Mouse (Mus musculus) heart, adult 2 months (tissue): ENCODE data around the gene Wdr60. TPM values are rescaled to one million over a fixed set of nuclear protein-coding genes. Genes with fewer than 3 reads are reported as not detected.

Experiments
- DNase-seq, 2 experiments: peaks; one replicate each; pipeline ENCODE4 v3.0.0; 2021
- H3K27ac ChIP-seq: fragments of 200-600 bp; 2 replicates; pipeline ENCODE4 v1.8.1; 2022
- H3K27me3 ChIP-seq: fragments of 200-500 bp; 2 replicates; pipeline ENCODE4 v1.6.1; 2012; ENCODE audit warnings: mild to moderate bottlenecking, low read length, inconsistent platforms, mixed read lengths; ENCODE audit not compliant: control insufficient read depth, insufficient read depth
- H3K36me3 ChIP-seq: fragments of 200-500 bp; 2 replicates; pipeline ENCODE4 v1.6.1; 2012; ENCODE audit warnings: low read length, inconsistent platforms; ENCODE audit not compliant: control insufficient read depth, insufficient read depth
- H3K4me1 ChIP-seq: fragments of 200-500 bp; 2 replicates; pipeline ENCODE4 v1.6.1; 2011; ENCODE audit warnings: low read length; ENCODE audit not compliant: control insufficient read depth, insufficient read depth
- H3K4me3 ChIP-seq: fragments of 200-600 bp; 2 replicates; pipeline ENCODE4 v1.8.1; 2022
- H3K79me2 ChIP-seq: fragments of 200-500 bp; replicated peaks from 2 replicates; pipeline ENCODE4 v1.6.1; 2012; ENCODE audit warnings: mild to moderate bottlenecking, inconsistent platforms, low read length, moderate library complexity, mixed read lengths; ENCODE audit not compliant: control insufficient read depth, insufficient read depth
- H3K9ac ChIP-seq: fragments of 200-500 bp; 2 replicates; pipeline ENCODE4 v1.6.1; 2012; ENCODE audit warnings: low read depth, mild to moderate bottlenecking, control low read depth, inconsistent platforms, low read length, mixed read lengths
- CTCF ChIP-seq: fragments of 200-600 bp; IDR thresholded peaks from 2 replicates; pipeline ENCODE4 v1.8.1; 2022; ENCODE audit warnings: antibody characterized with exemption, mild to moderate bottlenecking, moderate library complexity
- EP300 ChIP-seq: fragments of 200-500 bp; IDR thresholded peaks from 2 replicates; pipeline ENCODE4 v1.6.1; 2011; ENCODE audit warnings: low read depth, low read length, control low read depth; ENCODE audit not compliant: insufficient read depth
- POLR2A ChIP-seq: fragments of 200-500 bp; IDR thresholded peaks from 2 replicates; pipeline ENCODE4 v1.6.1; 2011; ENCODE audit warnings: mild to moderate bottlenecking, low read depth, low read length, control low read depth; ENCODE audit not compliant: insufficient read depth
- WGBS: fragments of 180-500 bp; shearing (Covaris S2); methylation state at CpG from one replicate; pipeline ENCODE4 v1.1.7; 2018; 5-methylcytosine and 5-hydroxymethylcytosine counted together
- intact Hi-C: fragments of 180-260 bp; cut with DNase I; formaldehyde crosslinking; loops from one replicate; pipeline ENCODE4 v1.15.1; 2025
- polyA plus RNA-seq: library from polyadenylated mRNA; depleted of rRNA; stranded (reverse); fragments of >200 nt; gene quantifications from 2 replicates; pipeline ENCODE4 v1.2.3, GENCODE M21; 2012
- total RNA-seq, 2 experiments: library from RNA; stranded (reverse); gene quantifications; 2 replicates each; pipeline ENCODE4 v1.2.3; 2021

The Wdr60 gene
- total and polyA plus RNA-seq, 3 experiments: 2.3 to 2.4 (median 2.4) TPM

- Histone ChIP-seq H3K4me1 (peaks cover 2% of the 10 kb centered on the region), H3K79me2 (no peaks in the 10 kb centered on the region), H3K9ac (no peak overlapping the region), H3K4me3 (no peak overlapping the region), H3K27ac (no peak overlapping the region), H3K36me3 (peaks cover 3% of the 10 kb centered on the region; the same call in 1 of the 2 replicates), H3K27me3 (no peaks in the 10 kb centered on the region)
- WGBS: 73% methylated on average over 3 of the region's 3 CpGs
- intact Hi-C loops: loop anchor here (5.0 kb wide), 1 partner anchor 386 kb away; no protein-coding TSS in a partner anchor
- TF ChIP-seq CTCF: no peak
- no peak for TF ChIP-seq POLR2A
- no peak for TF ChIP-seq EP300
- DNase-seq: no peak
Observed at GRCm38 (mm10) chr12:116236658-116237057, 26.2 kb downstream of the Wdr60 start.

- WGBS: 72% methylated on average over 4 of the region's 4 CpGs
Observed at GRCm38 (mm10) chr12:116235356-116235755, 27.5 kb downstream of the Wdr60 start.

DNA sequence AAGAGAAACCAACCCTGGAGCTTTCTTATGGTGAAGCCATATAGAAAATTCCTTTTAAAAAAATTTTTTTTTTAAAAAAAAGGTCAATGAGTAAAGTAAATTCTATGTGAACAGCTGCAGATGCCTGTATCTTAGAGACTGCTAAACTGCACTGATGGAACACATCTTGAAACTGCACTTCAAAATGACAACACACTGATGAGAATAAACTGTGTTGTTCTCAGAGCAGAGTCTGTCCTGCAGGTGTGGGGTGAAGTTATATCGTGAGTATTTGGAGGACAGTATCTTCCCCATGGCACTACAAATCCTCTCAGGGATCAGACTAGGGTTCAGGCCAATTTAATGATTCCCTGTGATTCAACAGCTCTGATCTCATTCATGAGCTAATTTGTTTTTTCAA lies 30.8 kb downstream of the Wdr60 start:
- 67% methylated on average over 1 of the region's 1 CpGs for WGBS
- Histone ChIP-seq H3K27me3 (no peaks in the 10 kb centered on the region), H3K27ac (peak overlapping the region; percentile 50), H3K4me1 (peaks cover 5% of the 10 kb centered on the region), H3K79me2 (no peaks in the 10 kb centered on the region), H3K9ac (no peak overlapping the region), H3K4me3 (no peak overlapping the region), H3K36me3 (peaks cover 6% of the 10 kb centered on the region)
- DNase-seq: no peak
- intact Hi-C loops: no loop called here
- TF ChIP-seq POLR2A (no peak), CTCF (no peak), EP300 (no peak)

More at GRCm38 (mm10) chr12:116235356-116235755, 27.5 kb downstream of the Wdr60 start:
- no peak overlapping the region for H3K9ac ChIP-seq
- TF ChIP-seq CTCF (peak; percentile 62), EP300 (no peak)
- H3K79me2 ChIP-seq: no peaks in the 10 kb centered on the region
- H3K27me3 ChIP-seq: no peaks in the 10 kb centered on the region
- H3K4me3 ChIP-seq: no peak overlapping the region
- no peak overlapping the region for H3K27ac ChIP-seq
- no peak for DNase-seq
- H3K36me3 ChIP-seq: peaks cover 6% of the 10 kb centered on the region
- H3K4me1 ChIP-seq: peaks cover 5% of the 10 kb centered on the region
- intact Hi-C loops: loop anchor here (5.0 kb wide), 1 partner anchor 387 kb away; no protein-coding TSS in a partner anchor

DNA sequence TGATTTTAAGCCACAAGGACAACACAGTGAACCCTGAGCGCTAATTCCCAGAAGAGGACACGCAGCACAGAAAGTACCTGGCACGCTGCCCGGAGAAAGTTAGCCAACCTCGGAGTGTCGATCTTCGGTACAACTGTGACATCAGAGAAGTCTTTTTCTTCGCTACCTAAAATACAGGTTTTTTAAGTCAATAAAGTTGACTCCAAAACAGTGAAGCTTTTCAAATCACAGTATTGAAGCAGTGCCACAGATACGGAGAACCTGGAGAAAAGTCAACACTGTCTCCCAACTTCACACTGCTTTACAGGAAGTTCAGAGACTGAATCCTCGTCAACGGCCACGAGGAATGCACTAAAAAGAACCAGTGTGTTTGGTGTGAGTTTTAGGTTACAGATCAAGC lies 31.2 kb downstream of the Wdr60 start:
- H3K4me3 ChIP-seq: peak overlapping the region; percentile 33; the same call in 1 of the 2 replicates
- TF ChIP-seq POLR2A (no peak), CTCF (0 out of 2 replicates have a peak, but pooled peaks have one; percentile 2), EP300 (peak; percentile 68; the same call in 1 of the 2 replicates)
- intact Hi-C loops: no loop called here

DNA sequence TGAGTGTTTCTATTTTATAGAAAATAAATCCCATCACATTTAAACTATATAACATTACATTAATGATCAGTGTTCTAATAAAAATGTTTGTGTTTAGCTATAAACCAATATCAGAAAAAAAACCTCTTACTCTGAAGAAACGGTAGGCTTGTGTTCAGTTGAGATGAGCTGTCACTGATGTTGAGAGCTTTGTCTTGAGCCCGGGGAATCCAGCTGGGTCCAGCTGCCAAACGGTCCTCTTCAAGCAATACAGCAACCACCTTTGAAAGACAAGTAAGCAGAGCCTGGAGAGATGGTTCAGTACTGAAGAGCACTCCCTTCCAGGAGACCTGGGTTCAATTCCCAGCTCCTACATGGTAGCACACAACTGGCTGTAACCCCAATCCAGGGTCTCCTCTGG lies 33.4 kb downstream of the Wdr60 start:
- Histone ChIP-seq H3K4me3 (no peak overlapping the region), H3K36me3 (peaks cover 6% of the 10 kb centered on the region), H3K79me2 (no peaks in the 10 kb centered on the region), H3K4me1 (peaks cover 5% of the 10 kb centered on the region), H3K9ac (no peak overlapping the region), H3K27me3 (no peaks in the 10 kb centered on the region), H3K27ac (no peak overlapping the region)
- DNase-seq: no peak
- no peak for TF ChIP-seq CTCF
- no peak for TF ChIP-seq EP300
- no peak for TF ChIP-seq POLR2A
- WGBS: 82% methylated on average over 3 of the region's 3 CpGs
- intact Hi-C loops: no loop called here

More for the DNA sequence above, 31.2 kb downstream of the Wdr60 start:
- Histone ChIP-seq H3K9ac (peak overlapping the region; percentile 62), H3K79me2 (no peaks in the 10 kb centered on the region), H3K4me1 (peaks cover 5% of the 10 kb centered on the region), H3K27me3 (no peaks in the 10 kb centered on the region), H3K36me3 (peaks cover 6% of the 10 kb centered on the region), H3K27ac (peak overlapping the region; percentile 50)
- peak; percentile 83 to 84 for DNase-seq
- 11% methylated on average over 12 of the region's 12 CpGs for WGBS

DNA sequence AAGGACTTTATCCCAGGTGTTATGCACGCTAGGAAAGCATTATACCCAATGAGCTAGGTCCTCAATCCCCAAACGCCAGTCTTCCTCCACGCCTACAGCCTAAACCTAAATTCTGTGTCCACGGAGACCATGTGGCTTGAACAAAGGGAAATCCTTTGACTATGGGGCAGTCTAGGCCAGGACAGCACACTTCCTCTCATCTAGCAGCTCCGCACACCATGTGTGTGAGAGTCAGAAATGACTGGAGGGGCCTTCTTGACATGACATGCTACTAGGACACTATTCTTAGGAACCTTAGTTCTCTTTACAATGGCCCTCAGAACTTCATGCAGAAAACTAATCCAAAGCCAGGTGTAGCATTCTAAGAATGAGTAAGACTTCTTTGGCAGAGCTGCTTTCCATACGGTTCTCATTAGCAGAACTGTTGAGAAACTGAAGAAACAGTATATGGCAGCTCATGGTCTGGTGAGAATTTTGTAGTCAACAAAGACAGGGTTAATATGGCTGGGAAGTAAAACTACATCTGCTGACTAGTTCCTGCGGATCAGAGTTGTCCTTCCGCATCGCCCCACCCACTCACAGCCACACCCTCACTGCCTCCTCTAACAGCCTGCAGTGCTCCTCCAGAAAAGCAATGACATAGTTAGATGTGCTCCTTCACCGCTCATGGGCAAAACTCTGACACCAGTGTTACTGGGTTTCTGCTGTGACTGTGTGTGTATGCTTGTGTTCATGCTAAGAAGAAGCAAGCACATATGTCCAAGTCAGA lies 36.3 kb downstream of the Wdr60 start:
- WGBS: 83% methylated on average over 10 of the region's 10 CpGs
- H3K27me3 ChIP-seq: no peaks in the 10 kb centered on the region
- TF ChIP-seq POLR2A (no peak), EP300 (no peak), CTCF (no peak)

More for the DNA sequence above, 36.3 kb downstream of the Wdr60 start:
- Histone ChIP-seq H3K36me3 (peaks cover 3% of the 10 kb centered on the region), H3K9ac (no peak overlapping the region), H3K27ac (no peak overlapping the region), H3K4me1 (peaks cover 3% of the 10 kb centered on the region), H3K4me3 (no peak overlapping the region), H3K79me2 (no peaks in the 10 kb centered on the region)
- intact Hi-C loops: no loop called here
- DNase-seq: no peak
